Mouse (Mus musculus): Measurements from ENCODE around the gene Nlrc5.

- no peak for TF ChIP-seq CTCF (IDR thresholded peaks at IDR 0.05 in 2 of 3, conservative IDR thresholded peaks at IDR 0.05 in 1 of 3; ENCODE audit: control insufficient read depth in 1 of 3, insufficient read depth in 1 of 3, low read depth in 2 of 3, low read length in 3 of 3, poor library complexity in 1 of 3, severe bottlenecking in 1 of 3)
- TF ChIP-seq BHLHE40 (IDR thresholded peaks at IDR 0.05; ENCODE audit: borderline replicate concordance, low read depth, low read length), result no peak
Observed at GRCm38 (mm10) chr8:94575148-94575547, 141.0 kb downstream of the Nlrc5 start.
